Mouse (Mus musculus): ENCODE results near the gene Tlr8. TPM values are rescaled to one million over a fixed set of nuclear protein-coding genes. Genes with fewer than 3 reads are reported as not detected.

The Tlr8 gene
- polyA plus RNA-seq, 1 experiment from 2014 or later, result 0.13 TPM

DNA sequence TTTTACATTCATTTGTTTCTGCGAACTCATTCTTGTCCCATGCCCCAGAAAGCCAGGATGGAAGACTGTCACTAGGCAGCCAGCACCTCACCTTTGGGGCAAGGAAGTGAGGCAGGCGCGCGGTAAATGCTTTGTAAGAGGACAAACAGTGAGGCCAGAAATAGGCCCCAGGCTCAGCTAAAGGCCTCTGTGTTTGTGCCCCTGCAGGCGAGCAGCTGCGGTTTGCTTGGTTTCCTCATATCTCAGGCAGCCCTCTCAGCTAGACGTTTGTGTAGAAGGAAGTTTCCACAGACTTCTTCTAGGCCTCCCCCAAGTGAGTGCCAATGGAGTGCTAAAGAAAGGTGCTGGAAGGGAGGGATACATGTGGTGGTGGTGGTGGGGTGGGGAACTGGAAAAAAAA, 37.0 kb downstream of the Tlr8 start:
- Histone ChIP-seq H3K4me3 (no peak overlapping the region), H3K36me3 (no peaks in the 10 kb centered on the region), H3K9me3 (no peaks in the 10 kb centered on the region), H3K4me1 (replicated peaks) (no peaks in the 10 kb centered on the region), H3K27ac (replicated peaks) (no peak overlapping the region), H3K9ac (no peak overlapping the region), H3K27me3 (no peaks in the 10 kb centered on the region), H3K4me2 (no peak overlapping the region)
- no peak for ATAC-seq (ENCODE audit: low FRiP score, low read depth)
- 81% methylated on average over 7 of the region's 7 CpGs for WGBS

DNA sequence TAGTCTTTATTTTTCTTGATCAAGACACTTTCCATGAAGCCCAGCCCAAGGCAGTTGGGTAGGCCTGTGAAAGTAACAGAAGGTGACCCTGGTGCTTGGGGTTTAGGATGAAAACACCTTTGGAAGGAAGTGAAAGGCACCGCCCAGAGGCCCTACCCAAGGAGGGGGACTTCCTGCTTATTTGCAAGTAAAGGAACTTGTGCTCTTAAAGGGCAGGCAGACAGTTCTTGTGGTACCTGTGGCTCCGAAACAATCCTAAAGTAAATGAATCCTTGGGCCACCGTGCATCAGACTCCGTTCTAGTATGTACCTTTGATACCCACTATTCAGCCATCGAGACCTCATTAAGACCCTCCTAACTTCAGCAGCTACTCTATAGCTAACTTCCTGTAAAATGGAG, 37.6 kb downstream of the Tlr8 start:
- no peak overlapping the region for H3K27ac ChIP-seq (replicated peaks)
- no peaks in the 10 kb centered on the region for H3K9me3 ChIP-seq
- ATAC-seq (ENCODE audit: low FRiP score, low read depth), result no peak
- H3K9ac ChIP-seq, result no peak overlapping the region
- no peak overlapping the region for H3K4me3 ChIP-seq
- H3K4me2 ChIP-seq, result no peak overlapping the region
- H3K4me1 ChIP-seq (replicated peaks), result no peaks in the 10 kb centered on the region
- H3K27me3 ChIP-seq, result no peaks in the 10 kb centered on the region
- WGBS, result 94% methylated on average over 5 of the region's 5 CpGs
- H3K36me3 ChIP-seq, result no peaks in the 10 kb centered on the region

DNA sequence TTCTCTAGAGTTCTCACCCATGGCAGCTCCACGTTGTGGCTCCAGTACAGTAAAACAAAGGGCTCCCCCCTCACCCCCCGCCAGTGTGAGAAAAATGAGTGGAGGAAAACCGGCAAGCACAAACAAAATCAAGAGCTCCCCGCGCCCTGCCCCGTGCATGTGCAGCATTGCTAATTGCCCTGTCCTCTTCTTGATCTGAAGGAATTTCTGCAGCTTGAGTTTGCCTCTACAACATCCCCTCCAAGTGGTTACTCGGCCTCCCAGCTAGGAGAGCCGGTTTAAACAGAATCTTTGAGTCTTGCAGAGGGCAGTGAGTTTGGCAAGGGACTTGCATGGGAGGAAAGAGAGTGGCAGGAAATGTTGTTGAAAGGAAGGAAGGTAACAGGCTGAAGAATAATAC, 51.4 kb downstream of the Tlr8 start:
- WGBS, result 21% methylated on average over 8 of the region's 8 CpGs
- H3K4me1 ChIP-seq (replicated peaks), result peaks cover 8% of the 10 kb centered on the region; the same call in 1 of the 2 replicates
- no peaks in the 10 kb centered on the region for H3K27me3 ChIP-seq
- H3K9ac ChIP-seq, result no peak overlapping the region
- H3K9me3 ChIP-seq, result no peaks in the 10 kb centered on the region
- H3K4me2 ChIP-seq, result peak overlapping the region; percentile 33; the same call in 1 of the 2 replicates
- H3K36me3 ChIP-seq, result no peaks in the 10 kb centered on the region
- peak; percentile 60; the same call in 1 of the 2 replicates for ATAC-seq (ENCODE audit: low FRiP score, low read depth)
- H3K4me3 ChIP-seq, result no peak overlapping the region
- peak overlapping the region; percentile 48; the same call in 1 of the 2 replicates for H3K27ac ChIP-seq (replicated peaks)

DNA sequence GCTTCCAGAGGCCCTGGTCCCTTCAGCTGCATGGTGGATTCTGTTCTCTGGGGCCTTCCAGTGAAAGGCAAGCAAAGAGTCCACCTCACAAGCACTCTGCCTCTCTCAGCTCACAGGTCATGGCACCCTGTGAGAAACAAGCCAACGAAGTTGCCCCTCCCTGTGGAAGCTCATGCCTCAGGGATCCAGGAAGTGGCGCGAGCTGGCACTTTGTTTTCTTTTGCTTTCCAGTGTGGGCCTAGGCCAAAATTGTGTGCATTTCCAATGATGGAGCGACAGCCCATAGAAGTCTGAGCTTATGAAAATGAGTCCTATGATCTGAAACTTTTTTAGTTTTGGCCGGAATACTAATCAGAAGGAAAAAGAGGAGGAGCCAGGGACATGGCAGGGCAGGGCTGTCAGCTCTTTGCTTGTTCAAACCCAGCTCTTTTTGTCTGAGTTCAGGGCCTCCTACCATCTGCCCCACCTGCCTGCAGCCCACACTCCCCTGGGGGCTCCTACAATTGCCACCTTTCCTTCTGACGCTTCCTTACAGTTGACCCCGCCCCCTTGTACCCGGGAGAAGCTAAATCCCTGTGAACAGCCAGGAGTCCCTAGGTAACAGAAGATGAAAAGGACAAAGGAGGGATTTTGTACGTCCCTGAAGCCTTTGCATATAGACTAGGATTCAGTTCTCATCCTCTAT, 52.1 kb downstream of the Tlr8 start:
- peak overlapping the region; percentile 48 for H3K27ac ChIP-seq (replicated peaks)
- H3K4me1 ChIP-seq (replicated peaks), result peaks cover 8% of the 10 kb centered on the region; the same call in 1 of the 2 replicates
- 47% methylated on average over 9 of the region's 9 CpGs for WGBS
- 0 out of 2 replicates have a peak overlapping the region, but pooled peaks have one; percentile 1 for H3K4me2 ChIP-seq
- no peaks in the 10 kb centered on the region for H3K9me3 ChIP-seq
- no peak for ATAC-seq (ENCODE audit: low FRiP score, low read depth)
- no peaks in the 10 kb centered on the region for H3K36me3 ChIP-seq
- no peaks in the 10 kb centered on the region for H3K27me3 ChIP-seq
- no peak overlapping the region for H3K9ac ChIP-seq
- no peak overlapping the region for H3K4me3 ChIP-seq

DNA sequence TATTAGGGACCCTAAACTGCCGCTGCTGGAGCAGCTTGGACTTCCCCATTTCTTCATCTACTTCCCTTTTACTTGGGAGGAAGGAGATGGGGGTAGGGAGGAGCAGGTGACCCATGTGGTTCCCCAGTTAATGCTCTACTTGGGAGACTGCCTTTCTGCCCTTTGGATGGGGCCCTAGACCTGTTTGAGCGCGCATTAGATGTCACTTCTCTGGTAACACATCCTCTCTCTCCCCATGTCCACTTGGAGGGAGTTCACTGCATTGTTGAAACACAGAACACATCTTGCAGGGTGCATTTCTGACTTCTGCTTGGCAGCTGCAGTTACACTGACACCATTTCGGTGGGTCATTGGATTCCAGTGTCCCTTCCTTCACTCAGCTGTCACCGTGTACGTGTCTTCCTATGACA, 53.8 kb downstream of the Tlr8 start:
- no peaks in the 10 kb centered on the region for H3K27me3 ChIP-seq
- peaks cover 15% of the 10 kb centered on the region for H3K4me1 ChIP-seq (replicated peaks)
- ATAC-seq (ENCODE audit: low FRiP score, low read depth), result no peak
- no peaks in the 10 kb centered on the region for H3K36me3 ChIP-seq
- H3K9ac ChIP-seq, result no peak overlapping the region
- WGBS, result 39% methylated on average over 6 of the region's 6 CpGs
- H3K9me3 ChIP-seq, result no peaks in the 10 kb centered on the region
- peak overlapping the region; percentile 55 for H3K4me3 ChIP-seq
- H3K4me2 ChIP-seq, result peak overlapping the region; percentile 48
- H3K27ac ChIP-seq (replicated peaks), result peak overlapping the region; percentile 94

DNA sequence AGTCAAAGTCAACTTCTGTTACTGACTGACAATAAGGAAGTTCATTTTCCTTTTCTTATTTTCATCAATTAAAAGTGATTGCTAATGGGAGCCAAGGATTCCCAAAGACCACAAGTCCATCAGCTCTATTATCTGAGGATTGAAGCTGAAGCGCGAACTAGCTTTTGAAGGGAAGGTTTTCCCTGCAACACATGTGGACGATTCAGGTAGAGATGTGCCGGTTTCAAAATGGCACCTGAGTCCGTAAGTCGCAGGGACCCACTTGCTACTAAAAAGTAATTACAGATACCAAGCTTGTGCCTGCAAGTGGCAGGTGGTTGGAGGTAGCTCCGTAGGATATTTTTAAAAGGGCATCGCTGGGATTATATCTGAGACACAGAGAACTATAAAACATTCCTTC, 54.3 kb downstream of the Tlr8 start:
- Histone ChIP-seq H3K4me2 (peak overlapping the region; percentile 48), H3K36me3 (no peaks in the 10 kb centered on the region), H3K27me3 (no peaks in the 10 kb centered on the region), H3K27ac (replicated peaks) (peak overlapping the region; percentile 94), H3K4me3 (peak overlapping the region; percentile 55), H3K4me1 (replicated peaks) (peaks cover 15% of the 10 kb centered on the region), H3K9me3 (no peaks in the 10 kb centered on the region), H3K9ac (peak overlapping the region; percentile 40; the same call in 1 of the 2 replicates)
- WGBS, result 38% methylated on average over 8 of the region's 8 CpGs
- no peak for ATAC-seq (ENCODE audit: low FRiP score, low read depth)

DNA sequence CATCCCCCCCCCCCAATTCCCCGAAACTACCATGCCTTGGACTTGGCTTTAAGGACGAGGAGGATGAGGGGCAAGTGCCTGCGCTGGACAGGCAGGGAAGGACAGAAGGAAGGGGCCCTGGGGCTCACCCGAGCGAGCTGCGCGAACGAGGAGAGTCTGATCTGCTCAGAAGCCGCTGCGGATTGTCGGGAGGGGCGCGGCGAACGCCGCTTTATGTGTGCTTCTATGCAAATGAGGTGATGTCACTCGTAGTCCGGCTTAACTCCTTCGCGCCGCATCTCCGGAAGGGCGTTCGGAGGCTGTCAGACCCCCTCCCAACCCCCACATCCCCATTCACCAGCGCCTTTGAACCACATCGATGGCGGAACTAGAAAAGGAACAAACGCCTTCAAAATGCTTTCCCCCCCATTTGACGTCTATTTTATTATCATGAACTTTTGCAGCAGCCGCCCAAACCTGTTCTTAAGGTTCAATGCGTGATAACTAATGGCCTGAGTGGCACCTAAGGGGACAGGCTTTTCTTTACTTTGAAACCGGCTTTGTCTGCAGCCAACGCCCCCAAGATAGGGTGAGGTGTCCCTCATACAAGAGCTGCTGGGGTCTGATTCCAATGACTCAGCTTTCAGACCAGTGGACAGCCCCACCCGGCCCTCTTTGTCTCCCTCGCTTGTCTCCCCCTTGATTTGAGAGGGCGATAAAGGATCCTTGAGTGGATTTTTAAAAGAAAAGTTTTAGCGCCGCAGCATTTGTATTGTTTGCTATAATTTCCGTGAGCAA, 55.0 kb downstream of the Tlr8 start, which contains the start of gene Tmsb4x:
Gene Tmsb4x, minus strand, starts transcription at position 338 of the 777 bp plus-strand sequence.
- H3K4me3 ChIP-seq, result peak within 1 kb of the TSS; percentile 55
- WGBS, result 20% methylated on average over 39 of the region's 39 CpGs
- peak within 1 kb of the TSS; percentile 78 for H3K9ac ChIP-seq
- no peaks in the 10 kb centered on the region for H3K27me3 ChIP-seq
- peak within 1 kb of the TSS; percentile 94 for H3K27ac ChIP-seq (replicated peaks)
- peak; percentile 91 for ATAC-seq (ENCODE audit: low FRiP score, low read depth)
- H3K4me1 ChIP-seq (replicated peaks), result peaks cover 15% of the 10 kb centered on the region
- no peaks in the 10 kb centered on the region for H3K36me3 ChIP-seq
- no peaks in the 10 kb centered on the region for H3K9me3 ChIP-seq
- peak within 1 kb of the TSS; percentile 48 for H3K4me2 ChIP-seq

DNA sequence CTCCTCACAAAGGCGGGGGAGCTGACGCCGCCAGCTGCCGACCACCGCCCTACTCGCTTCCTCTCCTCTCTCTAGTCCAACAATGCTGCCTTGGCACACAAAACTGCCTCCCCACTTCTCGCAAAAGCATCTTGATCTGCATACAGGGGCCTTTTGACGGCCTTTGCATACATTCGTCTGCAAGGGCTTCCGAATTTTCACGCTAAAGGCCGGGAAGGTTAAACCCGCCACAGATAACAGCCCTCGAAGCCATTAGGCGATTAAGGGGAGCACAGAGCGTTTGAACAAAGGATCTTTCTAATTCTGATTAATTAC, 55.7 kb downstream of the Tlr8 start:
- Histone ChIP-seq H3K9ac (peak overlapping the region; percentile 78), H3K27ac (replicated peaks) (peak overlapping the region; percentile 94), H3K4me3 (peak overlapping the region; percentile 55), H3K9me3 (no peaks in the 10 kb centered on the region), H3K36me3 (no peaks in the 10 kb centered on the region), H3K4me2 (no peak overlapping the region), H3K27me3 (no peaks in the 10 kb centered on the region), H3K4me1 (replicated peaks) (peaks cover 15% of the 10 kb centered on the region)
- ATAC-seq (ENCODE audit: low FRiP score, low read depth), result no peak
- WGBS, result 16% methylated on average over 16 of the region's 16 CpGs

DNA sequence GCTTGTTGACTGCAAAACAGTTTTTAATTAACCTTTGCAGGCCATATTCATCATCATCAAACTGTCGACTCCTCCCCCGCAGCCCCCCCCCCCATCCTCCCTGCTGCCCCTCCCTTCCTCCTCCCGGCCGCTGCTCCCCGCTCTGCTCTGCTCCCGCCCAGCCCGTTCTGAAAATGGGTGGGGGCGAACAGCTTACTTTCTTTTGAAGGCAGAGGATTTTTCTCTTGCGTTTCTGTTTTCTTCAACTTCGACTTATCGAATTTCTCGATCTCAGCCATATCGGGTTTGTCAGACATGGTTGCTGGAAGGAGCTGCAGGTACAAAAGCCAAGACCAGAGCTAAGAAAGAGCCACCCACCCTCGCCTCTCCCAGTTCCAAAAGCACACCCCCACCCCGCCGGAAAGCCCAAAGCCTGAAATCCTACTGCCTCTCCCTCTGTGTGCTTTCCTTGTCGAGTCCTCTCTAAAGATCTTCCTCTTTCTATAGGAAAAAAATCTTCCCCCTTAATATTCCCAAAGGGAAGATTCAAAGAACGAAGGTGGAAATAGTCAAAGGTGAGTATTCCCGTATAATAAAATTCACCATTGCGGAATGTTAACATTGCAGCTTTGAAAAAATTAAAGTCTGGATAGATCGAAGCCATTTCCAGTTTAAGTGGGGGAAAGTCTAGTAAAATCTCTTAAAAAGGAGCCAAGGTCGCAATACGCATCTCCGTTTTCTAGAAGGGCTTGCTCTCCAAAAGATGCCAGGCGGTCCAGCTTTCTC, 56.2 kb downstream of the Tlr8 start:
- 24% methylated on average over 25 of the region's 25 CpGs for WGBS
- no peak for ATAC-seq (ENCODE audit: low FRiP score, low read depth)
- Histone ChIP-seq H3K9ac (peak overlapping the region; percentile 78), H3K4me1 (replicated peaks) (peaks cover 15% of the 10 kb centered on the region), H3K36me3 (no peaks in the 10 kb centered on the region), H3K4me2 (peak overlapping the region; percentile 65), H3K27ac (replicated peaks) (peak overlapping the region; percentile 94), H3K4me3 (peak overlapping the region; percentile 55), H3K27me3 (no peaks in the 10 kb centered on the region), H3K9me3 (no peaks in the 10 kb centered on the region)

DNA sequence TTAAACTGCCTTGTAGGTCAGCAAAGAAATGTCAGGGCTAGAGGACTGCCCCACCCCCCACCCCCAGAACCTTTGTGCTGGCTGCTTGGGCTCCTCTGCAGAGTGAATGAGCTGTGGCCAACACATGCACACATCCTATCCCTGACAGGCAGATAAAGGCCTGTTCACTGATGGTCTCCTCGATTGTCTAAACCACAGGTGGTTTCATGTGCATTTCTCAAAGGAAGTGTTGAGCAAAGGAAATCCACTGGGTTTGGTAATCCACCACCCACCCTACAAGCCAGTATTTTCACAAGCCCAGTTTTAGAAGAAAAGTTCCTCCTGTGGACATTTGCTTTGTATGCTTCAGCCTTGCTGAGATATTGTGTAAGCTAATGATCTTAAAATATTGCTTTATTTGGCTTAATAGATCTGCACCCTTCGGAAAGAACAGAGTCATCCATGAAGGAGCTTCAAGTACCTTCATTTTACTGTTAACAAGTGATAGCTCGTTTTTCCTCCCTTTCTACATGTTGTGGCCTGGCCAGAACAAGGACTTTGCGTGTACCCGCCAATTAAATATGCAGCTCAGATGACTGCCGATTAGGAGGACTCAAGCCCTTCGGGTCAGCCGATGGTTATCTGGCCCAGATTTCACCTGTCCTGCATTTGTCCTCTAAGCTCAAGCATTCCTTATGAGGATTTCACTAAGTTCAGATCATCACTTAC, 58.2 kb downstream of the Tlr8 start:
- H3K27me3 ChIP-seq, result no peaks in the 10 kb centered on the region
- H3K9me3 ChIP-seq, result no peaks in the 10 kb centered on the region
- peaks cover 12% of the 10 kb centered on the region for H3K4me1 ChIP-seq (replicated peaks)
- peak overlapping the region; percentile 30; the same call in 1 of the 2 replicates for H3K27ac ChIP-seq (replicated peaks)
- WGBS, result 40% methylated on average over 8 of the region's 8 CpGs
- 0 out of 2 replicates have a peak overlapping the region, but pooled peaks have one; percentile 55 for H3K4me3 ChIP-seq
- no peak overlapping the region for H3K9ac ChIP-seq
- no peak for ATAC-seq (ENCODE audit: low FRiP score, low read depth)
- H3K4me2 ChIP-seq, result peak overlapping the region; percentile 65
- no peaks in the 10 kb centered on the region for H3K36me3 ChIP-seq

DNA sequence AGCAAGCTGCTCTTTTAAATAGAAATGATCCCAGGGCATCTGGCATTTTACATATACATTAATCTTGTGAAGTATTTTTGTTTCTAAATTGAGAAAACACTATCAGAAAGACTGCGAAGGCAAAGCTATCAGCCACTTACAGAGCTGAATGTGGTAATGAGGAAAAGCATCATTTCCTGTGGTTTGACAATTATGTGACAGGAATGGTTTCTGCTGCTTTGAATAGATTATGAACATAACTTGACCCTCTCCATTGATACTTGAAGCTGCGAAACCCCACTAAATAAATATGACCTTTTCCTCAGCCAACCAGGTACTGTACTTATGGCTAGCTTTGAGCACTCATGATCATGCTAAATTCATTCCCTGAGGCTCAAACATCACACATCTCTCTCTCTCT, 62.8 kb downstream of the Tlr8 start:
- 86% methylated on average over 2 of the region's 2 CpGs for WGBS
- no peak overlapping the region for H3K27ac ChIP-seq (replicated peaks)
- H3K4me1 ChIP-seq (replicated peaks), result 0 out of 2 replicates have a peak, but pooled peaks cover 2% of the 10 kb centered on the region
- no peaks in the 10 kb centered on the region for H3K36me3 ChIP-seq
- no peaks in the 10 kb centered on the region; the same call in 1 of the 2 replicates for H3K27me3 ChIP-seq
- H3K4me2 ChIP-seq, result no peak overlapping the region
- H3K9ac ChIP-seq, result no peak overlapping the region
- no peaks in the 10 kb centered on the region for H3K9me3 ChIP-seq
- ATAC-seq (ENCODE audit: low FRiP score, low read depth), result no peak
- H3K4me3 ChIP-seq, result no peak overlapping the region
